Mouse (Mus musculus): ENCODE measurements around the gene Mdm4.
"Not testable (repeated sequence)": the region's sequence is repeated elsewhere in the genome, so short reads cannot be mapped to it uniquely, and the experiment has no call there.

The Mdm4 gene

DNA sequence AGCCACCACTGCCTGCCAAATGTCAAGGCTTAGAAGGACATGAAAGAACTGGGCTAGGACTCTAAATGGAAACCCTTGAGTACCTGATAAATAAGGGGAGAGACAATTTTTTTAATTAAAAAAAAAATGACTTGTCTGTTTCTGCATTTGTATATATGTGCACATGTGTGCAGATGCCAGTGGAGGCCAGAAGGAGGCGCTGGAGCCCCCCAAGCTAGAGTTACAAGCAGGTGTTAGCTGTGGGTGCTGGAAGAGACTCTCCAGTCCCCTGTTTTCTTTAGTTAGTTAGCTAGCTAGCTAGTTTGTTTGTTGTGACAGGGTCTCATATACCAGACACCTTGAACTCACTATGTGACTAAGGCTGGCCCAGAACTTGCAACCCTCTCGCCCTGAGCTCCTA, 21.5 kb upstream of the Mdm4 start:
- DNase-seq (ENCODE audit: low spot score), result no peak

DNA sequence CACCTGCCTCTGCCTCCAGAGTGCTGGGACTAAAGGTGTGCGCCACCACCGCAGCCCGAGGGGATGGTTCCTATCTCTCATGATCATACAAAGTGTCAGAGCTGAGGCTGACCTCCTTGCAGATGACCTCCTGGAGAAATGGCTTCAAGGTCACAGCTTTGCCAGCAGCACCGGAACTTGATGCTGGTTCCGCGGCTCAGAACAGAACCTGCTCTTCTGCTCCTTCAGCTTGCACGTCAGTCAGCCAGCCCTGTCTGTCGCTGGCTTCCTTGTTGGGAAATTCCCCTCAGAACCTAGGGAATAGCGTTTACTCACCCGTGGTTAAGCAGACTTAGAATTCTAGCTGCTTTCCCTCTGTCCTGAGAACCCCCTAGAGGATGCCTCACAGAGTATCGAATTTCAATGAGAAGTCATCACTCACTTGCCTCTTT, 19.7 kb upstream of the Mdm4 start:
- peak; percentile 61 for DNase-seq (ENCODE audit: low spot score)

DNA sequence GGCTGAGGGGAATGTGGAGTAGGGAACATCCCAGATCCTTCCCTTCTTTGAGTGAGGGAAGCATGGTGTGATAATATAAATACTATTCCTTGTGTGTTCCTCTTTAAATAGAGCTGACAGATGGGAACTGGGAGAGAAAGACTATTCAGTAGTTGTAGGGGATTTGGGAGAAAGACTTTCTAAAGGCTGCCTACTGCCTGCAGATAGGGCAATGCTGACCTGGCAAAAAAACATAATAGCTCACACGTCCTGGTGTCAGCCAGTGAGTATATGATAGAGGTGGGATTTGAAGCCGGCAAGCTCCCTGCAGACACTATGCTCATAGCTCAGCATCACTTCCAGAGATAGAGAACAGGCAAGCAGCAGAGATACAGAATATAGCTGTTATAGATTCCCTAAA, 18.3 kb upstream of the Mdm4 start:
- DNase-seq (ENCODE audit: low spot score), result no peak

DNA sequence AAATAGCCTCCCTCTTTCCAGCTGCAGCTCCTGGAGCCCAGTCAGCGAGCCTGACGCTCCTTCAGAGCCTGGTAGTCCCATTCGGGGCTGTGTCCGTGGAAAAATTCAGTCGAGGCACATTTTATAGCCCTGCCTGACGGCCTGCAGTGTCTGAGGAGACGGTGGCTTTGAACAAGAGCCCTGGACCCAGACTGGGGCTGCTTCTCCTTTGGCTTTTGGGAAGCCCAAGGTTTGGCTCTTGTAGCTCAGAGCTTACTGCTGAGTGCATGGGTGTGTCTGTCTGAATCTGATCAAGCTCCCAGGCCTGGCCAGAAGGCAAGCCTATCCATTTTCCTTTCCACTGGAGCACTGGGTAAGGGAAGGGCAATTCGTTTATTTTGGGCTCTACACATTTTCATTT, 17.2 kb upstream of the Mdm4 start:
- DNase-seq (ENCODE audit: low spot score), result no peak

DNA sequence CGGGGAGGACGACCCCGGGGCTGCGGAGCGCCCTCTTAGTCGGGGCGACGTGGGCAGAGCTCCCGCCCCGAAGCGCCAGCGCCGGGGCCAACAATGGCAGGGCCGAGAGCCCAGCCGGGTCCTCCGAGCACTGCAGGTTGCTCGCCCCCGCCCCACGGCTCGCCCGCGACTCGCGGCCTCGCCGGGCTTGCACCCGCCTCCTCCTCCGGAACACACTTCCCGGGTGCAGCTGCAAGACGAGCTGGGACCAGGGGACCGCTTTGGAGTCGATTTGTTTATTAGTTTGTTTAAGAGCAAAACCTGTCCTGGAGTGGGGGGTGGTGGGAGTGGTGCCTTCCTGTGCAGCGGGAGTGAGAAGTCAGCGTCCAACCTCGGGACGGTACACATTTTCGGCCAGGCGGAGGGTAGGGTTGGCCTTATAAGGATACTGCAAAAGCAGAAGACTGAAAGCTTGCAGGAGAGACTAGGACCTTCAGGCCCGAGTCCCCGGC, 16.1 kb upstream of the Mdm4 start:
- DNase-seq (ENCODE audit: low spot score), result peak; percentile 61

DNA sequence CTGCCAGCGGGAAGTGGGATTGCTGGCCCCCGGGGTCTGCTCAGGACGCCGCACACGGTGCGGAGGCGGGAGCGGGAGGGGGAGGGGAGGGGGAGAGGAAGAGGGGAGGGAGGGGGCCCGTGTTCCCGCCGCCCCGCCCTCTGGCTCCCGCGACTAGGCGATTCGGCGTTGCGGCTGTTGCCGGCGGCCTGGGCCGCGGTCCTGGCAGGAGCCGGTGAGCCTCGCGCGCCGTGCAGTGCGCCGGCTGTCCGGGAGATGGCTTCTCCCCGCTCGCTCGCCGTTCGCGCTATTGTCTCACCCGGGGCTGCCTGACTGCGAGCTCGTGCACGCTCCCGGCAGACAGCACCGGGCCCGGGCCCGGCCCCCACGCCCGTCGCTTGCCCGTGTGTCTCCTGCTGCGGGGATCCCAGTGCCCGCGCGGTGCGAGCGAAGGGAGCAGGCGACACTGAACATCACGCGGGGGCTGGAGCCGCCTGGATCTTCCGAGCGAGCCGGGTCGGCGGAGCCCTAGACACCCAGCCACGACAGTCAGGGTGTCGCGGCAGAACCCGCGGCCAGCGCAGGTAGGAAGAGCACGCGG, 15.6 kb upstream of the Mdm4 start:
- peak; percentile 89 for DNase-seq (ENCODE audit: low spot score)

DNA sequence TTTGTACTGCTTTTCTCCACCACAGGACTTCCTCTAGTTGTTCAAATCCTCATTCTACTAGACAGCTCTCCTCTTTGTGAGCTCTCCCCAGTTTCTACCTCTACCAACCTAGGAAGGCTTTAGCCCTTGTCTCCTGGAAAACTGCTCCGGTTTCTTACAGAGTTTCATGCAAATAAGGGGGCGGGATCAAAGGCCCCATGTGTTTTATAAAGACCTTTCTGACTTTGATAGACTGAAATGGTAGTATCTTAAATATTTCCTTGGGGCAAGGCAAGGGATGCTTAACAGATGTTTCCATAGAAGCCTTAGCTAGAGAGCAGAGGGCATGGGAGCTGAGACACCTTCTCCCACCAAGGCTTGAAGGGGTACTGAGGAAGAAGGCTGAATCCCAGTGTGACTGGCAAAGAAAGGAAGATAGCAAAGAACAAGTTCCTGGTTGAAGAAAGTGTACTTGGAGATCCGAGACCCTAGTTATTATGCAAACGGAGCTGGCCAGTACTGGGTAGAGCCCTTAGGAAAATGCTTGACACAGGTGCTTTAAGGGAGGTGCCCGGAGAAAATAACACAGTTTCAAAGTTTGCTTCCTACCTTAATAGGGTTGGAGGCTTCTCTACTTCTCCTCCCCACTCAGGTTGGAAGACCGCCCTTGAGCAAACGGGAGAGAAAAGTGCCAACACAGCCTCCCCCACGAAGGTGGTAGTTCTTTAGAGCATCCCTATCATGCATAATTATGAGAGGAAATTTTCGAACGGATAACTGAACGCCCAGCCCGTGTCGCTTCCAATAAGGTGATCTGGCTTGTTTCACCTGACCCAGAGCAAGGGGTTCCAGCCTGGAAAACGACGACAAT, 14.9 kb upstream of the Mdm4 start, which contains the start of gene Pik3c2b:
Pik3c2b (plus strand) TSS at position 657 of the 850 bp plus-strand sequence.
- DNase-seq (ENCODE audit: low spot score), result no peak

DNA sequence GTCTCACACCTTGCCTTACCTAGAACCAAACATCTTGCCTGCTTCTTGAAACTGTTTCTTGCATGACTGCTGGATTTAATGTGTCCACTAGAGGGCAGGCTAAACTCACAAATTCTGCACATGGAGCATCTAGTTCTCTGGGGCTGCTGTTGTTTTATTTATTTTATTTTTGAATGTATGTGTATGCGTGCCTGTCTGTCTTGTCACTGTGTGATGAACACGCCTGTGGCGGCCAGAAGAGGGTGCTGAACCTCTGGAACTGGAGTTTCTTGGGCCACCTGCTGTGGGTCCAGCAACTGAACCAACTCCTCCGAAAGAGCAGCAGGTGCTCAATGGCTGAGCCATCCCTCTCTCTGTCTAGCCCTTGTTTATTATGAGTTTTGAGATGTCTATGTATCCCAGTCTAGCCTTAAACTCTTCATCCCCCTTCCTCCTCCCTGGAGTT, 9.2 kb upstream of the Mdm4 start:
- peak; percentile 89 for DNase-seq (ENCODE audit: low spot score)

DNA sequence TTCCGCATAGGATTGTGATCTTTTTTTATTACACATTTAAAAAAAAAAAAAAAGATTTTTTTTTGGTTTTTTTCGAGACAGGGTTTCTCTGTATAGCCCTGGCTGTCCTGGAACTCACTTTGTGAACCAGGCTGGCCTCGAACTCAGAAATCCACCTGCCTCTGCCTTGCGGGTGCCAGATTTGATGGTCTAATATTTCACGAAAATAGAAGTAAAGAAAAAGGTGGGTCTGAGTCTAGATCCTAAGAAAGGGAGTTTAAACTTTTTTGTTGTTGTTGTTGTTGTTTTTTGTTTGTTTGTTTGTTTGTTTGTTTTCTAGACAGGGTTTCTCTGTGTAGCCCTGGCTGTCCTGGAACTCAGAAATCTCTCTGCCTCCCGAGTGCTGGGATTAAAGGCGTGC, 4.3 kb upstream of the Mdm4 start:
- DNase-seq (ENCODE audit: low spot score), result not testable (repeated sequence)

DNA sequence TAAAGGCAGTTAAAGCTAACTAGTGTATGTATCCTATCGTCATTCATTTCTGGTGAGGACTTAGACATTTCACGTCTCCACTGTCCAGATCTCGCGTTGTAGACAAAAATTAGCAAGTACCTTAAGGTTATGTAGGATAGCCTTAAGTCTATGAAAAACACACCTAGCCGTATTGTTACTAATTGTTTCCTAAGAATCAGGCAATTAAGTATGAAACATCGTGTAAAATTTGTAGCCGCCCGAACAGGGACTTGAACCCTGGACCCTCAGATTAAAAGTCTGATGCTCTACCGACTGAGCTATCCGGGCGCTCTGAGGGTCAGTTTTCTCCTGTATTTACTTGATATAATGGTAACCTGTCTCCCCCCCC, 3.7 kb upstream of the Mdm4 start:
- peak; percentile 72 for DNase-seq (ENCODE audit: low spot score)

DNA sequence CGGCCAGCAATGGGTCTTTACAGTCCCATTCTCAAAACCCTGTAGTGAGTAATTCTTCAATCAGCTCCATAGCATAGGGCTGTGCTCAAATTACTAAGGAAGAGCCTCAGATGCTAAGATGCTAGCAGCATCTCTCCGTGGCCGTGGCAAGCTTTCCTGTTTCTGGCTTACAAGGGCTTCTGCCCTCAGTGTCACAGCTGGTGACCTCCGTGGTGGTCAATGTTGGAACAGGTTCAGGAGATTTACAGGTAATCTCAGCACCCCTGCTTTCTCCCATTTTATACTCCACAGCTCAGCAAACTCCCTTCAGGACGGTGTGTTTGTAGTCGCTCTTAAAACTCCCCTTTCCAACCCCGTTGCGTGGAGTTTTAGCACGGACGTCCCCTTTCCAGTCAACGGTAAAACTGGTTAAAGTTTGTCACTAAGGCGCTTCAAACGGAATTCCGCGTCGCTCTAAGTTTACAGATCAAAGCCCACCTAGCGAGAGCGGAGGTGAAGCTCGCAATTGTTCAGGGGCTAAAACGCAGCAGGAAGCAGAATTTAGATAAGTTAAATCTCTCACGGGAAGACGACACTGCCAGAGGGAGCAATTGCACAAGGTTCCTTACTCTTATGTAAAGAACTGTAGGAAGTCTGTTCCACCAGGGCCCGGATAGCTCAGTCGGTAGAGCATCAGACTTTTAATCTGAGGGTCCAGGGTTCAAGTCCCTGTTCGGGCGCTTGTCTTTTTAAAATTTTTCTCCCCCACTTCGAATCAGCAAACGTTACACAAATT, 3.1 kb upstream of the Mdm4 start:
- peak; percentile 81 for DNase-seq (ENCODE audit: low spot score)

DNA sequence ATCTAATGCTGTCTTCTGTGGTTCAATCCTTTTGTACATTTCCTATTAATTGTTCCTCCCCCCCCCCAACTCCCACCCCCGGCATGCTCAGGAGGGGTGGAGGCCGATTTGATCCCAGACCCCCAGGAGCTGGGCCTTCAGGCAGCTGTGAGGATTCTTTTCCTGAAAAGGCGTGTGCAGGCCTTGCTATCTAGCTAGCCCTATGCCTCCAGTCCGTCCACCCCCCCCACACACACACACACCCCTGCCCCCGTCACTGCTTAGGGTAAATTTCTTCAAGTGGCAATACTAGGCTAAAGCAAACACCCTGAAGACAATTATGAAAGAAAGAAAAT, 2.6 kb upstream of the Mdm4 start:
- peak; percentile 25 for DNase-seq (ENCODE audit: low spot score)

DNA sequence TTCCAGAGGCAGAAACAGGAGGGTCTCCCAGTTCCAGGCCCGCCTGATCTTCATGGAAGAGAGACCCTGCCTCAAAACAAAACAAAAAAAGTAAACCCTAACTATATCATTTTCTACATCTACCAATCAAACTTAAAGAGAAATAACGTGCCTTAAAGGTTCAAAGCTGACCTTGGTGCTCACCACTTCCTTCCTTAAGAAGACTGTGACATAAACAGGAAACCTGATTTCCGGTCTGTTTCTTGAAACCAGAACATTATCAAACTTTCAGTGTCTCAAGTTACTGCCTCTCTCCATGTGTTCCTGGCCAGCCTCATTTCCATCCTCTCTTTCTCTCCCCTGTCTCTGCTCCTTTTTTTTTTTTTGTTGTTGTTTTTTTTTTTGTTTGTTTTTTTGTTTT, 617 bp downstream of the Mdm4 start:
- DNase-seq (ENCODE audit: low spot score), result no peak

DNA sequence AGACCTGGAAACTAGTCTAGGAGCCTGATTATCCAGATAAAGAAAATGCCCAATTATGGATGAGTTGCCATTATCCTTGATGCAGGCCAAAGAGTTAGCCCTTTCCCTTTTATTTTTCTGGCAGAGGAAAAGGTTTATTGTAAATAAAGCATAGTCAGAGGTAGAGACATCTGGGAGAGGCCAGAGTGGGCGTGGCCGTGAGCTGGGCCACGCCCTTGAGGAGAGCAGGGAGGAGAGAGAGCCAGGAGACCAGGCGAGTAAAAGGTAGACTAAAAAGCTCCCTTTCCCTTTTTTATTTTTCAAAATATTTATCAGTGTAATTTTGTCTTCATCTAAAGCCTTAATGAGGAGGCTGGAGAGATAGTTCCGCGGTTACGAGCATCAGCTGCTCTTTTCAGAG, 2.4 kb downstream of the Mdm4 start:
- DNase-seq (ENCODE audit: low spot score), result no peak

DNA sequence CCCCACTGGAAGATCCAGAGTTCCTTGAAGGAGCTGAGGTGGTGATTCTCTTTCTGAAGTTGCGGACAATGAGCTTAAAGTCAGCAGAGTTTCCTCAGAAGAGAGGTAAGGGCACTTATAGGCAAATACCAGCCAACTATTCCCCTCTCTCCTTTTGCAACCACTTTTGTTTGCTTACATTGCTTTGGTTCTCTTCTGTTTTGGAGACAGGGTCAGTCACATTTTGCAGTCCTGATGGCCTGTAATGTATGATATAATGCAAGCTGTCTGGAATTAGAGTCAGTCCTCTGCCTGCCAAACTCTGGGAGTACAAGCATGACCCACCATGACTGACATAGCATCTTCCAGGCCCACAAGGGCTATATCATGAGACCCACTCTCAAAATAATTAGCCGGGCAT, 3.2 kb downstream of the Mdm4 start:
- DNase-seq (ENCODE audit: low spot score), result no peak

DNA sequence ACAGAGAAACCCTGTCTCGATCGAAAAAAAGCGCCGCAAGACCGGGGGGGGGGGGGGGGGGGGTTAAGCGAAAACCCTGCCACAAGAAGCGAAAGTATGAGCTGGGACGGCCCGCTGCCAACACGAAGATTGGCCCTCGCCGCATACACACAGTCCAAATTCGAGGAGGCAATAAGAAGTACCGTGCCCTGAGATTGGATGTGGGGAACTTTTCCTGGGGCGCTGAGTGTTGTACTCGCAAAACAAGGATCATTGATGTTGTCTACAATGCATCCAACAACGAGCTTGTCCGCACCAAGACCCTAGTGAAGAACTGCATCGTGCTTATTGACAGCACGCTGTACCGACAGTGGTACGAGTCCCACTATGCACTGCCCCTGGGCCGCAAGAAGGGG, 4.6 kb downstream of the Mdm4 start:
- DNase-seq (ENCODE audit: low spot score), result not testable (repeated sequence)

DNA sequence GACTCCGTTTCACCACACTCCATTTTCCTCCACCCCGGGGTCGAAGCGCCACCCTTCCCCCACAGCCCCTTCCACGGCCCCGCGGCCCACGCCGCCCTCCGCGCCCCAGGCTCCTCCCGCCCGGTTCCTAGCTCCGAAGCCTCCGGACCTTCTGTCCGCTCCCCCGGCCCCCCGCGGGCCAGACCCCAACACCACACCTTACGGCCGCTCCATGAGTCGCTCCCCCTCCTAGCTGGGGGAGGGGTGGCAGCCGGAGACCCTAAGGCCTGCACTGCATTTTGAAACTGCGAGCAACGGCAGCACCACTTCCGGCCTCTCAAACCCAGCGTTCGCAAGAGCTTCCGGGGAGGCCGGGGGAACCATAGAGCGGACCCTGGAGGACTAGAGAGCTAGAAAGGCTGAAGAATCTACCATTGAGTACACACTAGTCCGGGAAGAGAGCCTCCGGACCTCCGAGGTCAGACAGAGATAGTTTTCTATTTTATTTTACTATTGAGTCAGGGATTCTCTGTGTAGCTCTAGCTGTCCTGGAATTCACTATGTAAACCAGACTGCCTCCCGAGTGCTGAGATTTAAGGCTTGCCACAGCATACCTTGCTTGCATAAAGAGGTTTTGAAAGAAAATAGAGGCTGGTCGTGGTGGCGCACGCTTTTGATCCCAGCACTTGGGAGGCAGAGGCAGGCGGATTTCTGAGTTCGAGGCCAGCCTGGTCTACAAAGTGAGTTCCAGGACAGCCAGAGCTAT, 5.1 kb downstream of the Mdm4 start:
- peak; percentile 95 for DNase-seq (ENCODE audit: low spot score)

DNA sequence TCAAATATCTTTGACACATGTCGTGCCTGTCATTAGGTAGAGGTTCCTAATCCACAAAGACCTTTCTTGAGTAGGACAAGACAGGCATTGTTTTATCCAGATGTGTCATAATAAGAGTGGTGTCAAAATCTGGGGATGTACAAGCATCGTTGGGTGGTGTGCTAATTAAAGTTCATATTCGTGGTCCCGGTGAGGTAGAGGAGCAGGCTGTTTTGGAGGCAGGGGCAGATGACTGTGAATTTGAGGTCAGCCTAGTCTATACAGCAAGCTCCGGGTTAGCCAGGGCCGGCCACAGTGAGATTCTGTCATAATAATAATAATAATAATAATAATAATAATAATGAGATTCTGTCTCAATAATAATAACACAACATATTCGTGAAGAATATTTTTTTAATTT, 5.9 kb downstream of the Mdm4 start:
- no peak for DNase-seq (ENCODE audit: low spot score)

DNA sequence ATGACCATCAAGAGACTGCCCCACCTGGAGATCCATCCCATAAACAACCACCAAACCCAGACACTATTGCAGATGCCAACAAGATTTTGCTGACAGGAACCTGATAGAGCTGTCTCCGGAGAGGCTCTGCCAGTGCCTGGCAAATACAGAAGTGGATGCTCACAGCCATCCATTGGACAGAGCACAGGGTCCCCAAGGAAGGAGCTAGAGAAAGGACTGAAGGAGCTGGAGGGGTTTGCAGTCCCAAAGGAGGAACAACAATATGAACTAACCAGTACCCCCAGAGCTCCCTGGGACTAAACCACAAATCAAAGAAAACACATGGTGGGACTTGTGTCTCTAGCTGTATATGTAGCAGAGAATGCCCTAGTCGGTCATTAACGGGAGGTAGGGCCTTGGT, 6.6 kb downstream of the Mdm4 start:
- DNase-seq (ENCODE audit: low spot score), result not testable (repeated sequence)

DNA sequence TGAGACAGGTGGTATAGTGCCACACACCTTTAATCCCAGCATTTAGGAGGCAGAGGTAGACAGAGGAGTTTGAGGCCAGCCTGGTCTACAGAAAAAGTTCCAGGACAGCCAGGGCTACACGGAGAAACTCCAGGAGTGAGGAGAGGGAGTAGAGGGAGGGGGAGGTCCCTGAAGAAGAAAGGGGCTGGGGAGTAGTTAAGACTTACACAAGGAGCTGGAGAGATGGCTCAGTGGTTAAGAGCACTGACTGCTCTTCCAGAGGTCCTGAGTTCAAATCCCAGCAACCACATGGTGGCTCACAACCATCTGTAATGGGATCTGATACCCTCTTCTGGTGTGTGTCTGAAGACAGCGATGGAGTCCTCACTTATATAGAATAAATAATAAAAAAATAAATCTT, 8.4 kb downstream of the Mdm4 start:
- DNase-seq (ENCODE audit: low spot score), result not testable (repeated sequence)

DNA sequence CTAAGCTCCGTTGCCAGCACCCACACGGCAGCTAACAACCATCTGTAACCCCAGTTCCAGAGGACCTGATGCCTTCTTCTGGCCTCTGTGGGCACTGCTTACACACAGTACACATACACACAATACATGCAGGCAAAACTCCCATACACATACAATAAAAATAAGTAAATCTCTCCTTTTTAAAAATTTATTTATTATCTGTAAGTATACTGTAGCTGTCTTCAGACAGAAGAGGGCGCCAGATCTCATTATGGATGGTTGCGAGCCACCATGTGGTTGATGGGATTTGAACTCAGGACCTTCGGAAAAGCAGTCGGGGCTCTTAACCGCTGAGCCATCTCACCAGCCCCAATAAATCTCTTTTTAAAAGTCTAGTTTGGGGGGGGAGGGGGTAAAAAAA, 9.0 kb downstream of the Mdm4 start:
- DNase-seq (ENCODE audit: low spot score), result no peak
